Mouse (Mus musculus) cerebellum, adult 9-11 months (tissue): Measurements from ENCODE around the gene Gltpd2.
"Not testable (repeated sequence)": the region's sequence is repeated elsewhere in the genome, so short reads cannot be mapped to it uniquely, and the experiment has no call there.

Experiments
- DNase-seq: peaks from one replicate; pipeline ENCODE4 v3.0.0; 2022

Gene Gltpd2

DNA sequence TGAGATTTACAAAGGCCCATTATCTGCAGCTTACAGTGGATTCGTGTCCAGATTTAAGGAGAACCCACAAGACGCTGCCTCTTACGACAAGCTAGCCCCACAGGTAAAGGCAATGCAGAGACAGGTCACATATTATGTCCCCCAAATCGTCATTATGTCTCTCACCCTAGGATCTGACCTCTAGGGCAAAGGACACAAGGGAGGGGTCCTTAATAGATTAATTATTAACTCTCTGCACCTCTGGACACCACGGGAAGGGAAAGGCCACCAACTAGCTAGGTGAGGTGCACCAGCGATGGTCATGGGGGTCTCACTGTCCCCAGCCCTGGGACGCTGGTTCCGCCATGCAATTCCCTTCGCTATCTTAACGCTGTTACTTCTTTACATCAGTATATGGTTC is at the start of gene Gltpd2:
TSS of gene Gltpd2 (plus strand) at position 274 of the 400 bp plus-strand sequence.
- DNase-seq, result no peak

DNA sequence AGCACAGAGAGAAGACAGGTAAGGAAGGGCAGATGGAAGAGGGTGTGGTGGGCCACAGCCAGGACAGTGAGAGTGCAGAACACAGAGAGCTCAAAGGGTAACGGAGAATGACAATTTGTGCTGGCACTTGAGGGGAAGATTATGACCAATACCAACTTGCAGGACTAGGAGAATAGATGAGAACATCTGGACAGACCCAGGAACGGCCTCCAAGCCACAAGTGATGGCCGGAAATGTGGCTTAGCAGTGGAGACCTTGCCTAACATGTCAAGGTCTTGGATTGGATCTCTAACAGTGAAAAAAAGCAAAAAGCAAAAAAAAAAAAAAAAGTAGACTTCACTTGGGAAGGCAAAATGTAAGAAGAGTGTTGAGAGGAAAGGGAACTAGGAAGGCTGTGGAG is 49.2 kb upstream of the Gltpd2 start:
- DNase-seq, result no peak

DNA sequence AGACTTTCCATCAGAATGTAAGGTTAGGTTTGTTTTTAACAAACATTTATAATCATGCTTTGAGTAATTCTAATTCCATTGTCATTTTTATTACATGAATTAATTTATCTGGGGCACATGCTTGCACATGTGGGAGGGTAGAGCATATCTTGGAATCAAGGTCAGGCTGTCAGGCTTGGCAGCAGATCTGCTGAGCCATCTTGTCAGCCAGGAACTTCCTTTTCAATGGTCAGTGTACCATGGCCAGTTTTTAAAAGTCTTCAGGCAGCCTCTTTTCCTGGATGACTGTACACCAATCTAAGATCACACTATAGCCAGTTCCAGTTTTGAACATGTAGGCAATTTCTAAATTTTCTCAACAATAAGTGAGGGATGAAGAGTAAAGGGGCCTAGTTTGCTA is 46.3 kb upstream of the Gltpd2 start:
- no peak for DNase-seq

DNA sequence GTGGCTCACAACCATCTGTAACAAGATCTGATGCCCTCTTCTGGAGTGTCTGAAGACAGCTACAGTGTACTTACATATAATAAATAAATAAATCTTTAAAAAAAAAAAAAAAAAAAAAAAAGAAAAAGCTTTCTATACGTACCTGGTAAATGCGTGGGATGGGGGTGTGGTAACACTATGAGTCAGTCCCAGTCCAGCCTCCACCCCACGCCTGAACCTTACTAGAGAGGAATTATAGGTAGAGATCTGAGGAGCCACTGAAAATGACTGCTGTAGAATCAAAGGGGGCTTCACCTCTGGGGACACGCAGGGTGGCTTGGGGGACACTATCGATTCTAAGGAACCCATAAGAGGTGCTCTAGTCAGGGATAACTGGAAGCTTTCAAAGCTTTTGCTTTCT is 45.7 kb upstream of the Gltpd2 start:
- not testable (repeated sequence) for DNase-seq

GRCm38 (mm10) chr11:70474872-70475534 is 44.0 kb upstream of the Gltpd2 start:
- no peak for DNase-seq

GRCm38 (mm10) chr11:70485498-70485897 is 33.5 kb upstream of the Gltpd2 start:
- DNase-seq, result no peak

DNA sequence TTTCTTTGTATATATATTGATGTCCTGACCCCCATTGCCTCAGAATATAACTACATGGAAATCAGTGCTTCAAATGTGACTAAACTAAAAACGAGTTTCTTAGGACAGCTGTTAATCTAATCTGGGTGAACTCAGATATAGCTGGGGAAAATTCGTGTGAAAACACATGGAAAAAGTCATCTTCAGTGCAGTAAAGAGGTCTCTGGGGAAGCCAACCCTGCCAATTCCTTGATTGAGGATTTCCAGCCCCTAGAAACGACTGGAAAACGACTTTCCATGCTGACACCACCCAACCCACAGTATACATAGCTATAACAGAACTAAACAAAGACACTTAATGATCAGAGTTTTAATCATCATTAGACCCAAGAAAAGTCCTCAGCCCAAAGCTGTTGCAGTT is 31.2 kb upstream of the Gltpd2 start:
- DNase-seq, result no peak

GRCm38 (mm10) chr11:70489138-70489537 is 29.9 kb upstream of the Gltpd2 start:
- DNase-seq, result no peak

- DNase-seq, result no peak
Measured at GRCm38 (mm10) chr11:70489684-70490083, 29.3 kb upstream of the Gltpd2 start.

DNA sequence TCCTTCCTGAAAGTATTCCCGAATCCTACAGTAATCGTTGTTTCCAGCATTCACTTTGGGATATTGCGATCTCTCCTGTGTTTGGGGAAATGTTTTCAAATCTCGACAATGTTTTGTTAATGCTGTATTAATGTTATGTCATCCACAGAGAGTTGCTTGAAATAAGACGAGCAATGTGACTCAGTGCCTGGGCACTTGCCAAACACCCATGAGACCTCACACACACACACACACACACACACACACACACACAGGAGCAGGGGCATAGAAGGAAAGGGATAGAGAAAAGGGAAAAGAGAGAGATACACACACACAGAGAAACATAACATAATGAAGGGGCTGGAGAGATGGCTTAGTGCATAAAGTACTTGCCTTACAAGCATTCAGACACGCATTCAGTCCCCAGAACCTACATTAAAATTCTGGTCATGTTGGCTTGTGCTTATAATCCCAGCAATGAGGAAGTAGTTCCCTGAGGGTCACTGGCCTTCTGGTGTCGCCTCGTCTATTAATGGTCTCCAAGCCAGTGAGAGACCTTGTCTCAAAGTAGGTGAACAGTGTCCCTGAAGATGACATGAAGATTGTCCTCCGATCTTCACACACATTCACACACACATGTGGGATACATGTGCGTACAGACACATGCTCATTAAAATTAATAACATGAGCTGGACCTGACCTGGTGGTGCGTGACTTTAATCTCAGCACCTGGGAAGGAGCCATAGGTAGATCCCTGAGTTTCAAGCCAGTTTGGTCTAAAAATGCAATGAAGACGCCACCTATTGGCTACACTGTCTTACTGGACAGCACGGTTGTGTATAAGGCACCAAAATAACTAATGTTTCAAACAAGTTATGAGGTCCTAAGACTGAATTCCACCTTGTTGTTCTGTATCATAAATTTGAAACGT is 19.2 kb upstream of the Gltpd2 start:
- DNase-seq, result no peak

DNA sequence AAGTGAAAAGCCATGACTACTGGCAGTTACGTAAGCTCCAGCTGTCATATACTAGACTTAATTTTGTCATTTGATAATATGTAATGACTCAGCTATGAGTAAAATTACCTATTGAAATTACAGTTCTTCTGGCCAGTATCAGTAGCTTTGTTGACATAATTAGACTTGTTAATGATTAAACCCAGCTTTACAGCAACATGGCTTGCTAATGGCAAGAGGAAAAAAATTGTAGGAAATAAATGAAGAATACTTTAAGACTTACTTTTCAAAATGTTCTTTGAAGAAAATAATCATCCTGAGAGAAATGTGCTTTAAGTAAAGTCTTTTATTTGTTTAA is 18.6 kb upstream of the Gltpd2 start:
- no peak for DNase-seq

DNA sequence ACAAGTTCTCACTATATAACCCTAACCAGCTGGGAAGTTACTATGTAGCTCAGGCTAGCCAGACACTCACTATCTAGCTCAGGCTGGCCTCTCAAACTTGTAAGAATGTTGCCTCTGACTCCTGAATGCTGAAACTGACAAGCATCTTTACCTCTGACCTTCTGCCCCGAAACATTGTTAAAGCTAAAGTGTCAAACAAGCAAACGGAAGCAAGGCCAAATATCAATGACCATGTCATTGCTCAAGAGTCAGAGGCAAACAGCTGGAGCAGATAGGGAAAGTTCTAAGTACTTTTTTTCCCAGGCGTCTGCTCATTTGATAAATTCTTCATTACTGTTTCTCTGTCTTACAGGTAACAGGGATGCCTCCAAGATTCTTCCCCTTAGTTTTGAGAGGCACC is 17.0 kb upstream of the Gltpd2 start:
- DNase-seq, result no peak

GRCm38 (mm10) chr11:70504970-70505369 is 14.0 kb upstream of the Gltpd2 start, which contains the start of gene Tm4sf5:
TSS of gene Tm4sf5 (plus strand) at chr11:70505244.
- DNase-seq, result no peak

DNA sequence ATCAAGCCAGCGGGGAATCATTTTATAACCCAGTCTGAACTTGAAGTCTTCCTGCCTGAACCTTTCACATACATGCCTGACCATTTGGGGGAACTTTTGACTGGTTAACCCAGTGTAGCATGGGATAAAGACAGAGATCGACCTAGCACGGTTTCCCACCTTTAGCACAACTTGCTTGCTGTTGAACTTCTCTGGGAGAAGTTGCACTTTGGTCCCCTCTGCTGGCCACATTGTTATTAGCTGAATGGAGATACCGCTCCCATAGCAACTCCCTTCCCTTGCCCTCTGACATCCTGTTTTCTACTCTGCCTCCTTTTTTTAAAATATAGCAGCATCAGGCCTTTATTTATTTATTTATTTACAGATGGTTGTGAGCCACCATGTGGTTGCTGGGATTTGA is 12.6 kb upstream of the Gltpd2 start:
- DNase-seq, result no peak

- DNase-seq, result no peak
Measured at GRCm38 (mm10) chr11:70506962-70507515, 12.0 kb upstream of the Gltpd2 start.

GRCm38 (mm10) chr11:70509753-70510564 is 9.0 kb upstream of the Gltpd2 start:
- DNase-seq, result peak; percentile 42

- no peak for DNase-seq
Measured at GRCm38 (mm10) chr11:70511242-70511641, 7.8 kb upstream of the Gltpd2 start.

DNA sequence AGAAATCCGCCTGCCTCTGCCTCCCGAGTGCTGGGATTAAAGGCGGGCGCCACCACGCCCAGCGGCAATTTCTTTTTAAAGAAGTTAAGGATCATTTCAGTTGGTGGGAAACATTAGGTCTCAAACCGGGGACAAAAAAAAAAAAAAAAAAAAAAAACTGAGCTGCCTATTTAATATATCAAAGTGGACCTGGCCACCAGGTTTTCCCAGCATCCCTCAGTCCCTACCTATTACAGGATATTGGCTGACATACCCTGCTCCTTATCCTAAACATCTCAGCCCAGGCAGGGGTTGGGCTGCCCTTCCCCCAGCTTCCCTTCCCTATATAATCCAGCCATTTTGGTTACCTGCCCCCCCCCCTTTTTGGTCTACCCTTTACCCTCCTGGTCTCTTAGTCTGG is 7.2 kb upstream of the Gltpd2 start:
- no peak for DNase-seq

DNA sequence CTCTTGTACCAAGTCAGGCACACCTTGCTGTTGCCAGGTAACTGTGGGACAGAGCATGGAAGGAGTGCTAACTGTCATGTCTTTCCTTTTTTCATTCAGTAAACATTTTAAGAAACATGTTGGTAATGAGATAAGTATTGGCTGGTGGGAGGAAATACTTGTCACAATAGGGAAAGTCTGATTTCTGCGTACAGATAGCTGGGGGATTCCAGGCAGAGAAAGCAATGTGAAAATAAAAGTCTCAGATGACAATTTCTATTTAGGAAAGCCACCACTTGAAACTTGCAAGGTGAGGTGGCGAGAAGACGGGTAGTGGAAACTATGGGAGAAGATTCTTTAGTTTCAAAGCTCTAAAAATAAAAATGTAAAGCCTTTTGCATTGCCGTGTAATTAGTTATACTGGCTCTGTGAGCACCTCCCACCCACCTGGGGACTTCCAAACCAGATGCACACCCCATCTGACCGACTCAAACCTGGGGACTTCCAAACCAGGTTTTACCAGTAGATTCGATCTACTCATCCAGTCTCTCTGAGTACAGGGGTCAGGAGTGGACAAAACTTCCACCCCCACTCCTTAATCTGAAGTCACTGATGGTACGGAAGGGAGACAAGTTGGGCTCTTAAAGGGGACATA is 6.2 kb upstream of the Gltpd2 start:
- no peak for DNase-seq

DNA sequence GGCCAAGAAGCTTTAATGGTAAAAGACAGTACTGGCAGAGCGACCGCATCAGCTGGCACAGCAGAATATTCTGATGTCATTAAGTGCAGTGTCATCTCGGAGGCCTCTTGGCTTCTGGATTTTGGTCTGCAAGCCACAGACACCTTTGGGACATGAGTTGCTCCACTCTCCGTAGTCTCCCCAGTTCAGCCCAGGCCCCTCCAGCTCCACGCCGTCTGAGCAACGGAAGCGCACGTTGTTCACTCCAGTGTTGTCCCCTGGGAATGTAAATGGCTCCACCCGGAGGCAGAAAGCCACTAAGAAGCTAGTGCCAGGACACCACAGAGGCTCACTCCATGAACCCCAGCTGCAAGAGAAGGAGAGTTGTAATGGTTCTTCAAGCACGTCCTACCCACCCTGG is 5.5 kb upstream of the Gltpd2 start:
- DNase-seq, result no peak

GRCm38 (mm10) chr11:70514288-70514687 is 4.7 kb upstream of the Gltpd2 start, which contains the start of gene Vmo1:
TSS of gene Vmo1 (minus strand) at chr11:70514616.
- DNase-seq, result no peak

GRCm38 (mm10) chr11:70516352-70516751 is 2.6 kb upstream of the Gltpd2 start:
- no peak for DNase-seq

DNA sequence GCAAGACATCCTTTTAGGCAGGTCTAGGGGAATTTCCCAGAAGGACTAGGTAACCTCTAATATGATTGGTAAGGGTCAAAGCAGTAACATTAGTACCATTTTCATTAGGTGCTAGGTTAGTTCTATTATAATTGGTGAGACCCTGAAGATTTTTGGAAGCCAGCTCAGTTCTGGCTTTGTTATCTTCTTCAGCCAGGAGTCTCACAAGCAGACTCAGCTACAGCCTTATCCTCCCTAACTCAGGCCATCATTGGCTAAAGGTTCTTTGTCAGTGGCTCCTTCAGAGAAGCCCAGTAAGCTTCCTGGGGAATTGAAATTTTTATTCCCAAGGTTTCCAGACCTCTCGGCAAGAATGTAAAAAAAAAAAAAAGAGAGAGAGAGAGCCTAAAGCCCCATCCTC is 560 bp upstream of the Gltpd2 start:
- no peak for DNase-seq
